Mouse (Mus musculus) heart, embryonic 13.5 days (tissue): Measurements from ENCODE around the gene Lgals3bp. TPM values are rescaled to one million over a fixed set of nuclear protein-coding genes. Genes with fewer than 3 reads are reported as not detected.

Source experiments
- ATAC-seq: fragments of 200-750 bp; cut with Nextera tagmentation; 2 replicates; pipeline ENCODE4 v1.8.0; 2017; ENCODE audit warnings: moderate TSS enrichment; ENCODE audit not compliant: insufficient number of reproducible peaks, low FRiP score, low TSS enrichment; ENCODE audit errors: extremely low read depth
- H3K27ac ChIP-seq: fragments of 300-500 bp; sonication (generic); replicated peaks from 2 replicates; pipeline ENCODE4 v1.5.1; 2015; ENCODE audit warnings: moderate library complexity, mild to moderate bottlenecking, inconsistent platforms
- H3K27me3 ChIP-seq: fragments of 300-500 bp; sonication (generic); replicated peaks from 2 replicates; pipeline ENCODE4 v1.6.1; 2015; ENCODE audit warnings: mild to moderate bottlenecking, inconsistent platforms
- H3K36me3 ChIP-seq: fragments of 300-500 bp; sonication (generic); 2 replicates; pipeline ENCODE4 v1.6.1; 2015; ENCODE audit warnings: mild to moderate bottlenecking, inconsistent platforms
- H3K4me1 ChIP-seq: fragments of 300-500 bp; sonication (generic); 2 replicates; pipeline ENCODE4 v1.6.1; 2015; ENCODE audit warnings: inconsistent platforms
- H3K4me2 ChIP-seq: fragments of 300-500 bp; sonication (generic); 2 replicates; pipeline ENCODE4 v1.6.1; 2015; ENCODE audit warnings: inconsistent platforms, mild to moderate bottlenecking, moderate library complexity
- H3K4me3 ChIP-seq: fragments of 300-500 bp; sonication (generic); 2 replicates; pipeline ENCODE4 v1.5.1; 2015; ENCODE audit warnings: moderate library complexity, mild to moderate bottlenecking, inconsistent platforms
- H3K9ac ChIP-seq: fragments of 300-500 bp; sonication (generic); 2 replicates; pipeline ENCODE4 v1.6.1; 2015; ENCODE audit warnings: inconsistent platforms, mild to moderate bottlenecking, moderate library complexity
- H3K9me3 ChIP-seq: fragments of 300-500 bp; sonication (generic); 2 replicates; pipeline ENCODE4 v1.6.1; 2016; ENCODE audit warnings: inconsistent platforms
- WGBS: fragments of 180-500 bp; shearing (Covaris S2); methylation state at CpG from one replicate; pipeline ENCODE4 v1.1.7; 2015; ENCODE audit warnings: mixed read lengths; 5-methylcytosine and 5-hydroxymethylcytosine counted together
- polyA plus RNA-seq: library from polyadenylated mRNA; unstranded; fragments of >200 nt; fragmentation: Nextera tagmentation; extraction: Ambion mirVana; gene quantifications from 2 replicates; pipeline ENCODE4 v1.2.1, GENCODE M21; 2015

Lgals3bp gene
- polyA plus RNA-seq, 1 experiment from 2014 or later, result 7.3 TPM

DNA sequence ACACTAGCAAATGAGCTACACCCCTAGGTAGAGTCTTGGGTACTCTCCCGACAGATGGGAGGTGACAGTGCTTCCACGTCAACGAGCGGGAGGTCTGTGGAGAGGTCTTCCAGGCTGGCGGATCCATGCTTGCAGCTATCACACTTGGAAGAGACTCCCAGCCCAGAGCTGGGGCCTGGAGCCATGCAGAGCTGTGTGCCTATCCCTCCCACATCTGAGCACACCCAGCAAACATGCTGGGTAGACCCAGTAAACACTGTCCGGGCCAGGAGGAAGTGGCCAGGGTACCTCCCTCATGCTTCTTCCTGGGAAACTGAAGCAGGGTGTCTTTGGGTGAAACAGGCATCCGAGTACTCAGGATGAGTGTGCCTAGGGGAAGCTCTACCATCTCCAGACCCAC lies 41.4 kb downstream of the Lgals3bp start:
- Histone ChIP-seq H3K9me3 (no peaks in the 10 kb centered on the region), H3K4me2 (no peak overlapping the region), H3K36me3 (no peaks in the 10 kb centered on the region), H3K4me1 (peaks cover 57% of the 10 kb centered on the region), H3K4me3 (no peak overlapping the region), H3K27ac (0 out of 2 replicates have a peak overlapping the region, but pooled peaks have one; percentile 24), H3K27me3 (no peaks in the 10 kb centered on the region), H3K9ac (no peak overlapping the region)
- ATAC-seq, result no peak
- 62% methylated on average over 7 of the region's 7 CpGs for WGBS

DNA sequence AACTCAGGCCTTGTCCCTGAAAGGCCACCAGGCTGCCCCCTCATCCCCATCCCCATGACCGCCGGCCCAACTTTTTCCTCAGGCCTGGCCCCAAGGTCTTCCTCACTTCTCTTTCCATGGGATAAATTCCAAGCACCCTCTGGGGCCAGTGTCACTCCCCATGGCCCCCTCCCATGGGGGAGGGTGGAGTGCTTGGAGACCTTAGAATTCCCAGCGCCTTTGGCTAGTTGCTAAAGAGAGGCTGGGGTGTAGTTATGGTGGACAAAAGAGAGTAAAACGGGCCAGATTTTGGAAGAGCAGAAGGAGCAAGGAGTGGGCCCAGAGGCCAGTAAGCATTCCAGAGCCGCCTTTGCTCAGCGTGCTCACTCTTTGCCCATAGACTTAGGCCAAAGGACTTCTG lies 46.3 kb downstream of the Lgals3bp start, which contains the start of gene Timp2:
TSS of gene Timp2 (minus strand) at position 101 of the 400 bp plus-strand sequence.
- peak within 1 kb of the TSS; percentile 97 for H3K9ac ChIP-seq
- H3K27ac ChIP-seq, result peak within 1 kb of the TSS; percentile 91
- H3K4me3 ChIP-seq, result peak within 1 kb of the TSS; percentile 88
- H3K9me3 ChIP-seq, result no peaks in the 10 kb centered on the region
- no peak for ATAC-seq
- WGBS, result 37% methylated on average over 6 of the region's 6 CpGs
- H3K27me3 ChIP-seq, result no peaks in the 10 kb centered on the region
- H3K36me3 ChIP-seq, result peaks cover 10% of the 10 kb centered on the region
- peak within 1 kb of the TSS; percentile 84 for H3K4me2 ChIP-seq
- peaks cover 41% of the 10 kb centered on the region for H3K4me1 ChIP-seq

DNA sequence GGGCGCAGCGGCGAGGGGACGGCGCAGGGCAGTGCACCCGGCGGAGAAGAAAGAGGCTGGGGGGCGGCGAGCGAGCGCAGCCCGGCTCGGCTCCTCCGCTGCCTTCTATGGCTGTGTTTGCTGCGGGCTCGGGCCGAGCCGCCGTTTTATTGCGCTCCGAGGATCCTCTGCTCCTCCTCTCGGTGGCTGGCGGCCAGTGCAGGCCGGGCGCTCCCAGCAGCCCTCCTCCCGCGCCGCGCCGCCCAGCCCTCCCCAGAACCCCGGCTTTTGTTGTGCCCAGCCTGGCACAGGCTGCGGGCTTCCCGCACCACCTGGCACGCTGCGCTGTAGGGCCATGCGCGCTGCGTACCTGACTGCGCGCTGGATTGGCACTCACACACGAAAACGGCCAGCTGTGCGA lies 46.7 kb downstream of the Lgals3bp start:
- peak; percentile 68 for ATAC-seq

DNA sequence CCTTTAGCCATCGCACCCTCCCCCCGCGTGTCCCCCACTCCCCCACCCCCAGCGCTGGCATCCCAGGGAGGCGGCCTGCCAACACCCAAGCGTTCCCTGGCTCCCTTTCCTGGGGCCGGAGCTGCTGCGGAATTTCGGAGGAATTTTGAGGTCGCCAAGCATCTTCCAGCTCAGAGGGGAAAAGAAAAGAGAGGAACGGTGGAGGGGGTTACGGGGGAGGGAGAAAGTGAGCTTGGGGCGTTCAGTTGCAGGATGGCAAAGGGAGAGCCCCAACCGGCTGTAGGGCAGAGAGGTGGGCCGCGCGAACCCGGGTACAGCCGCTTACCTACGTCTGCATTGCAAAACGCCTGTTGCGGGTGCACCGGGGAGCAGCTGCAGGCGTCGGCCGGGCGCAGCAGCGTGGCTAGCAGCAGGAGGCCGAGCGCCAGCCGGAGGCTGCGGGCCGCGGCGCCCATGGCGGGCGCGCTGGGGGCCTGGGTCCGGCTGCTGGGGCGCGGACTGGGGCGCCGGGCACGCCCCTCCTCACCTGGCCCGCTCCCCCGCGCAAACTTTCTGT lies 47.2 kb downstream of the Lgals3bp start:
- Histone ChIP-seq H3K9me3 (no peaks in the 10 kb centered on the region), H3K27ac (peak overlapping the region; percentile 91), H3K9ac (peak overlapping the region; percentile 97), H3K27me3 (no peaks in the 10 kb centered on the region), H3K4me3 (peak overlapping the region; percentile 88), H3K4me2 (peak overlapping the region; percentile 84), H3K4me1 (peaks cover 38% of the 10 kb centered on the region), H3K36me3 (peaks cover 10% of the 10 kb centered on the region)
- under 1% methylated on average over 47 of the region's 47 CpGs for WGBS
- ATAC-seq, result no peak

More for the DNA sequence above, 46.7 kb downstream of the Lgals3bp start:
- Histone ChIP-seq H3K27me3 (no peaks in the 10 kb centered on the region), H3K27ac (peak overlapping the region; percentile 91), H3K4me1 (peaks cover 37% of the 10 kb centered on the region), H3K9me3 (no peaks in the 10 kb centered on the region), H3K9ac (peak overlapping the region; percentile 97), H3K4me2 (peak overlapping the region; percentile 84), H3K4me3 (peak overlapping the region; percentile 88), H3K36me3 (peaks cover 10% of the 10 kb centered on the region)
- 1% methylated on average over 37 of the region's 43 CpGs for WGBS

DNA sequence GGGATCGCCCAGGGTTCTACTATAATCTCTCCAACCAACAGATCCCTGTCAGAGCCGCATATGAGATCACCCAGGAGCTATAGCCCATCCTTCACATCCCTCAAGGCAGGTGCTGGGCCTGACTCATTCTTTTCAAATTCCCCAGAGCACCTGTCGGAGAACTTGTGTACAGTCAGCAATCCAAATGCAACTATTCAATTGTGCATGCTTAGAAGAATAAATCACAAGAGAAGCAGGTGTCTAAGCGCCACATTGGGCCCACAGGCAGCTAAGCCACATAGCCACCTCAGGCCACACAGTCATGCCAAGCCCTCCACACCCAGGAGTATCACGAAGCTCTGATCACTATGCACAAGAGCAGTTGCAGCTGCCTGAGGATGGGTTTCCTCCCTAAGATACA lies 52.4 kb downstream of the Lgals3bp start:
- no peaks in the 10 kb centered on the region for H3K9me3 ChIP-seq
- WGBS, result 79% methylated on average over 5 of the region's 5 CpGs
- H3K27me3 ChIP-seq, result no peaks in the 10 kb centered on the region
- peaks cover 10% of the 10 kb centered on the region for H3K36me3 ChIP-seq
- peak overlapping the region; percentile 70; the same call in 1 of the 2 replicates for H3K27ac ChIP-seq
- peaks cover 76% of the 10 kb centered on the region for H3K4me1 ChIP-seq
- no peak for ATAC-seq
- no peak overlapping the region for H3K4me2 ChIP-seq
- peak overlapping the region; percentile 53; the same call in 1 of the 2 replicates for H3K9ac ChIP-seq
- H3K4me3 ChIP-seq, result no peak overlapping the region

DNA sequence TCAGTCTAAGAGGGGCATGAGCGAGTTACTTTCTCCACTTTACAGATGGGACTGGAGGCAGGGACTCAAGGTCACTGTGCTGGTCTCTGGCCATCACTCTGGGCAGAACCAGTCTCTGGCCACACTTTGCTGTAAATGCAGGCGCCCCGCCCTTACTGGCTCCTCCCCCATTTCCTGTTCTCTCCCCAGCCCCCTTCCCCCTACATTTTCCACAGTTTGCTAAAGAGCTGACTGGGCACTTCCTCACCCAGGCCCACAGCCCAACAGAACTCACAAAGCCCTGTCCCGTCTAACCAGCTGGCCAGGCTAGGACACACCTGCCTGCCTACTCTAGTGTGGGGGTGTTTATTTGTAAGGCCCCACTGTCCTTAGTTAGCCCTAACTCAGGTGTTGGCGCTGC lies 53.0 kb downstream of the Lgals3bp start:
- 55% methylated on average over 5 of the region's 5 CpGs for WGBS

DNA sequence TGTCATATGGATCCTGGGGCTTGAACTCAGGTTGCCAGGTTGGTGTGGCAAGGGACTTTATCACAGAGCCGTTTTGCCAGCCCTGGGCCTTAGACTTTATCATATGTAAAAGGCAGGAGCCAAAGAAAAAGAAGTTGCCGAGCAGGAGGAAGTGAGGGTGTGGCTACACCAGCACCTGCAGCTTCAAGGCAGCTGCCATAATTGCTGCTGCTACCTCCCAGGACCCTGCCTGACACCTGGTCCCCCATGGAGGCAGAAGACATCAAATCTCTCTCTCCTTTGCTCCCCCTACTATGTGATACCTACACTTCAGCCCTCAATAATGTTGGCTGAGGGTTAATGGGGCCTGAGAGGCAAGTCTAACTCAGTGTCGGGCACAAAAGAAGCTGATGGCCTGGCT lies 53.5 kb downstream of the Lgals3bp start:
- ATAC-seq, result no peak
- Histone ChIP-seq H3K27ac (peak overlapping the region; percentile 70), H3K4me2 (no peak overlapping the region), H3K9me3 (no peaks in the 10 kb centered on the region), H3K9ac (0 out of 2 replicates have a peak overlapping the region, but pooled peaks have one; percentile 53), H3K4me3 (no peak overlapping the region), H3K27me3 (no peaks in the 10 kb centered on the region), H3K36me3 (peaks cover 10% of the 10 kb centered on the region), H3K4me1 (peaks cover 72% of the 10 kb centered on the region)
- 37% methylated on average over 3 of the region's 3 CpGs for WGBS

More for the DNA sequence above, 53.0 kb downstream of the Lgals3bp start:
- 0 out of 2 replicates have a peak, but pooled peaks have one; percentile 27 for ATAC-seq
- no peak overlapping the region for H3K4me2 ChIP-seq
- peaks cover 10% of the 10 kb centered on the region for H3K36me3 ChIP-seq
- peak overlapping the region; percentile 70 for H3K27ac ChIP-seq
- H3K9me3 ChIP-seq, result no peaks in the 10 kb centered on the region
- no peaks in the 10 kb centered on the region for H3K27me3 ChIP-seq
- no peak overlapping the region for H3K4me3 ChIP-seq
- peak overlapping the region; percentile 53 for H3K9ac ChIP-seq
- H3K4me1 ChIP-seq, result peaks cover 72% of the 10 kb centered on the region

DNA sequence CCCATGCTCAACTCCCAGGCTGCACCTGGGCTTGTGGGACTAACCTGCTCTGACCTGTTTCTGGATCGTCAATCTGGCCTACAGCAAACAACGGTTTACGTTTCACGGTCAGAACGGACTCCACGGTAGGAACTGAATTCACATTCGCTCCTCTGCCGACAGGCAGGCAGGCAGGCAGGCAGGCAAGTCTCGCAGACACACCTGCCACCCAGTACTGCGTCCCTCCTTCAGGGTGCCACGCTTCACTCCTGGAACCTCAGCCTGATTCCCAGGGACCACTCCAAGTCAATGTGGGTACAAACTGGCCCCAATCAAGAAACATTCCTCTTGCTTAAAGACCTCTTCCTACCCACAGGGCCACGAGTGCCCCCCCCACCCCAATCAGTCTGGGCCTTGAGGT lies 54.0 kb downstream of the Lgals3bp start:
- 87% methylated on average over 12 of the region's 12 CpGs for WGBS
- Histone ChIP-seq H3K9ac (no peak overlapping the region), H3K9me3 (no peaks in the 10 kb centered on the region), H3K4me2 (no peak overlapping the region), H3K27me3 (no peaks in the 10 kb centered on the region), H3K27ac (no peak overlapping the region), H3K36me3 (peaks cover 8% of the 10 kb centered on the region), H3K4me1 (peaks cover 71% of the 10 kb centered on the region), H3K4me3 (no peak overlapping the region)
- no peak for ATAC-seq

DNA sequence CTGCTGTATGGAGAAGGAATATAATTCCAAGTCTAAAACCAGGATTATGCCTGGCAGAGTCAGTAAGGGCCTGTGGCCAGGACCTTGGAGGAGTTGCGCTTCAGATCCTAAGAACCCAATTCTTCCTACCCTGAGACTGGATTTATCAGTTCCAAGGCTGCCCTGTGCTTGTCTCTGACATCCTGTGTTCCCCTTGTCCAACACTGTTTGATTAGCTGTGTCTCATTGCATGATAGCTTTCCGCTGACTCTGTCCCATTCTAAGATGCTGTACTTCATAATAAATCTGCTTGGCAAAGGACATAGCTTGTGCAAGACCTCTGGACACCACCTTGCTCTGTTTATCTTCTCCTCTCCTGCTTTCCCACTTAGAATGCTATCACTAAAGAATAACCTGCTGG lies 54.5 kb downstream of the Lgals3bp start:
- Histone ChIP-seq H3K27me3 (no peaks in the 10 kb centered on the region), H3K36me3 (peaks cover 3% of the 10 kb centered on the region), H3K4me1 (peaks cover 72% of the 10 kb centered on the region), H3K4me3 (no peak overlapping the region), H3K9ac (no peak overlapping the region), H3K27ac (no peak overlapping the region), H3K4me2 (no peak overlapping the region), H3K9me3 (no peaks in the 10 kb centered on the region)
- 70% methylated on average over 2 of the region's 2 CpGs for WGBS
- no peak for ATAC-seq

DNA sequence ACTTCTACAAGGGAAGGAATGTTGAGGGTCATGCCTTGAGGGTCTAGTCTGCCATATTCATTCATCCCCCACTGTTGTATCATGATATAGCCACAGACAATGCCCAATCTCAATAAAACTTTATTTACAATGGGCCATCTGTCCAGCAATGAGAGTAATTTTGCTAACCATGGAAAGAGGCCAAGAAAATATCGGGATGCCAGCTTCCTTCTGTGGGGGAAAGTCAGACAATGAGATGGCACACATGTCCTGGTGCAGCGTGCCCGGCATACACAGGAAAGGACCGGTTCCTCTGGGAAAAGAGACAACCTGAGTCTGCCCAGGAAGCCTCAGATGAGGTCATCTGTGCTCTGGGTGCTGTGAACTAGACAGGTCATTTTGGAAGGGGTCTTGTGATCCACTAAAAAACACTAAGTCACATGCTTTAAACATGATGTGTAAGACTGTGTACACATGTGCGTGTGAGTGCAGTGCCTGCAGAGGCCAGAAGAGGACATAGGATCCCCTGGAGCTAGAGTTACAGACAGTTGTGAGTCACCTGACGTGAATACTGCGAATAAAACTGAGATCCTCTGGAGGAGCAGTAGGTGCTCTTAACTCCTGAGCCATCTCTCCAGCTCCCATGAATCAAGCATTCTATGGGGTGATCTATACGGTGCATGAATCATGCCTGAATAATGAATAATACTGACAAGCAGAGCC lies 55.3 kb downstream of the Lgals3bp start:
- H3K9me3 ChIP-seq, result no peaks in the 10 kb centered on the region
- H3K4me3 ChIP-seq, result no peak overlapping the region
- no peak overlapping the region for H3K9ac ChIP-seq
- no peak for ATAC-seq
- H3K4me1 ChIP-seq, result peaks cover 77% of the 10 kb centered on the region
- WGBS, result 87% methylated on average over 8 of the region's 8 CpGs
- H3K4me2 ChIP-seq, result no peak overlapping the region
- no peaks in the 10 kb centered on the region for H3K27me3 ChIP-seq
- H3K36me3 ChIP-seq, result no peaks in the 10 kb centered on the region; the same call in 1 of the 2 replicates
- peak overlapping the region; percentile 60; the same call in 1 of the 2 replicates for H3K27ac ChIP-seq

DNA sequence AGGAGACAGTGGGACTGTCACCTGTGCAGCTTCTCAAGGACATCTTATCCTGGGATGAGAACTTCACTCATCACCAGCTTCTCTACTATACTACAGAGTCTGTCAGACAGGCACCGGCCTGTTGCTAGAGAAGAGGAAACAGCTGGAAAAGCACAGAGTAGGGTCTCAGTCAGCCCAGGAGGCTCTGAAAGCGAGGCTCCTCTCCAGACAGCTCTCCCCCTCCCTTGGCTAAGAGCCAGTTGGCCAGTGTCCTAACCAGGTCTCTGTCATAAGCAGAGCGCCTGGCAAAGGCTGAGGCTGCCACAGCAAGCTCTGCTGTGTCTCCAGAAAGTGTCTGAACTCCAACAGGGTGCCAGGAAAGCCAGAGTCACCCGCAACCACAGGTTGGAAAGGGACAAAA lies 56.2 kb downstream of the Lgals3bp start:
- Histone ChIP-seq H3K36me3 (no peaks in the 10 kb centered on the region), H3K4me3 (no peak overlapping the region), H3K27ac (peak overlapping the region; percentile 60), H3K9ac (no peak overlapping the region), H3K4me1 (peaks cover 80% of the 10 kb centered on the region), H3K4me2 (no peak overlapping the region), H3K27me3 (no peaks in the 10 kb centered on the region), H3K9me3 (no peaks in the 10 kb centered on the region)
- WGBS, result 23% methylated on average over 4 of the region's 4 CpGs
- ATAC-seq, result peak; percentile 40; the same call in 1 of the 2 replicates
